Mouse (Mus musculus) retina, postnatal 1 day (tissue): ENCODE measurements around the gene Capg.
A peak's percentile ranks its signal among the peaks of the same experiment; 100 is the strongest.

Experiments used
- DNase-seq: peaks from one replicate; pipeline ENCODE4 v3.0.0-alpha.2; 2012

Gene Capg

GRCm38 (mm10) chr6:72571826-72572225, 27.6 kb downstream of the Capg start:
- DNase-seq = no peak

GRCm38 (mm10) chr6:72576041-72576440, 31.9 kb downstream of the Capg start:
- no peak for DNase-seq

GRCm38 (mm10) chr6:72581625-72582382, 37.6 kb downstream of the Capg start:
- no peak for DNase-seq

- no peak for DNase-seq
Measured at GRCm38 (mm10) chr6:72583211-72583839, 39.1 kb downstream of the Capg start.

GRCm38 (mm10) chr6:72584154-72584553, 40.0 kb downstream of the Capg start:
- DNase-seq = no peak

- no peak for DNase-seq
Measured at GRCm38 (mm10) chr6:72586701-72587100, 42.5 kb downstream of the Capg start.

- DNase-seq = no peak
Measured at GRCm38 (mm10) chr6:72588307-72588706, 44.1 kb downstream of the Capg start.

GRCm38 (mm10) chr6:72590111-72590510, 45.9 kb downstream of the Capg start:
- no peak for DNase-seq

- no peak for DNase-seq
Measured at GRCm38 (mm10) chr6:72593011-72593803, 49.0 kb downstream of the Capg start.

- DNase-seq = no peak
Measured at GRCm38 (mm10) chr6:72593914-72594313, 49.7 kb downstream of the Capg start.

GRCm38 (mm10) chr6:72597083-72597874, 53.1 kb downstream of the Capg start:
- DNase-seq = peak; percentile 6

- DNase-seq = peak; percentile 99
Measured at GRCm38 (mm10) chr6:72597956-72598753, 54.0 kb downstream of the Capg start, which contains the start of the genes Elmod3 and Retsat. Elmod3 (minus strand) TSS chr6:72598413. Retsat (plus strand) TSS chr6:72598475.

GRCm38 (mm10) chr6:72598791-72599557, 54.8 kb downstream of the Capg start:
- DNase-seq = no peak

GRCm38 (mm10) chr6:72600216-72600615, 56.0 kb downstream of the Capg start:
- no peak for DNase-seq

- DNase-seq = no peak
Measured at GRCm38 (mm10) chr6:72600771-72601170, 56.6 kb downstream of the Capg start.

- peak; percentile 78 for DNase-seq
Measured at GRCm38 (mm10) chr6:72601732-72602131, 57.5 kb downstream of the Capg start.

- no peak for DNase-seq
Measured at GRCm38 (mm10) chr6:72604066-72604465, 59.9 kb downstream of the Capg start.

GRCm38 (mm10) chr6:72607060-72607459, 62.9 kb downstream of the Capg start:
- DNase-seq = no peak

- no peak for DNase-seq
Measured at GRCm38 (mm10) chr6:72607676-72608075, 63.5 kb downstream of the Capg start.

- DNase-seq = no peak
Measured at GRCm38 (mm10) chr6:72608662-72609184, 64.5 kb downstream of the Capg start.

GRCm38 (mm10) chr6:72610261-72610660, 66.1 kb downstream of the Capg start:
- DNase-seq = no peak
